Mouse (Mus musculus) brain, embryonic 14.5 days (tissue): ENCODE measurements around the gene Kcnk15. TPM values are rescaled to one million over a fixed set of nuclear protein-coding genes. Genes with fewer than 3 reads are reported as not detected.
A peak's percentile ranks its signal among the peaks of the same experiment; 100 is the strongest.

Experiments
- DNase-seq: peaks from one replicate; pipeline ENCODE4 v3.0.0-alpha.2; 2011; ENCODE audit warnings: low read depth
- CTCF ChIP-seq: fragments of 200-500 bp; IDR thresholded peaks from 2 replicates; pipeline ENCODE4 v1.5.1; 2012; ENCODE audit warnings: inconsistent platforms, mild to moderate bottlenecking, moderate library complexity, borderline replicate concordance; ENCODE audit not compliant: insufficient read depth, insufficient read length; ENCODE audit errors: extremely low read depth
- POLR2A ChIP-seq: fragments of 200-500 bp; IDR thresholded peaks from 2 replicates; pipeline ENCODE4 v1.6.1; 2012; ENCODE audit warnings: mild to moderate bottlenecking, inconsistent platforms, borderline replicate concordance; ENCODE audit not compliant: poor library complexity, insufficient read depth, insufficient read length, severe bottlenecking; ENCODE audit errors: extremely low read depth
- polyA plus RNA-seq: library from polyadenylated mRNA; depleted of rRNA; stranded (reverse); fragments of >200 nt; gene quantifications from 2 replicates; pipeline ENCODE4 v1.2.3, GENCODE M21; 2012; rRNA removed

Gene Kcnk15
- 0.03 and 0.08 TPM in 2 replicates for polyA plus RNA-seq

DNA sequence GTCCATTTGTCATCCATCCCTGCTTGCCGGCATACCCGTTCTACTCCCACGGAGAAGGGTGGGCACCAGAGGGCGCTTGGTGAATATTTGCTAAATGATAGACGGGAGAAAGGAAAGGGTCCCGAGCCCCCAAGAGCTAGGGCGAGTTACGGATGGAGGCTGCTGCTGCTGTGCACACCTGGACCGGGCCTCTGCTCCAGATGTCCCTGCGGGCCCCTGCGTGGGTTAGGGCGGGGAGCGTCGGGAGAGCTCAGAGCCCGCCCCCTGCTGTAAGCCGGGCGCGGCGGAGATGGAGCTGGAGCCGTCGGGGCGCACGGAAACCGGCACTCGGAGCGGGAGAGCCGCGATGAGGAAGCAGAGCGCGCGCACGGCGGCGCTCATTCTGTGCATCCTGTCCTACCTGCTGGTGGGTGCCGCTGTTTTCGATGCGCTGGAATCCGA, at the start of gene Kcnk15:
TSS of gene Kcnk15 (plus strand) at position 191 of the 441 bp plus-strand sequence.
- peak; percentile 68 for DNase-seq
- TF ChIP-seq CTCF (peak; percentile 56; the same call in 1 of the 2 replicates), POLR2A (no peak)

DNA sequence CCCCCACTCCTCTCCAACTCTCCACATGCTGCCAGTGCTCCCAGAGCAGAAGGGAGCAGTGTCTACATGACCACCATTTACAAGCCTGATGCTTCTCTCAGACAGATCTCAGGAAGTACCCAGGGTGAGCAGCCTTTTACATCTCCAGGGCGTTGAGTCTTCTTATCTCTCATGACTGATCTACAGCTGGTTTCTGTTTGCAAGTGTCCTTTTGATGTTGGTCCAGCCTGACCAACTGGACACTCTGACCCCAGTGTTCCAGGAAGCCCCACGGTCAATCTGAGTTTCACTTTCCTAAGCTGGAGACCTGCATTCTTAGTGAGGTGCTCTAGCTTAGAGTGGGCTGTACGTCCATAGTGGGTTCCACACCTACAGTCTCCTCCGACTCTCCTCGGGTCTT, 49.6 kb upstream of the Kcnk15 start:
- TF ChIP-seq POLR2A (no peak), CTCF (no peak)
- DNase-seq: no peak

DNA sequence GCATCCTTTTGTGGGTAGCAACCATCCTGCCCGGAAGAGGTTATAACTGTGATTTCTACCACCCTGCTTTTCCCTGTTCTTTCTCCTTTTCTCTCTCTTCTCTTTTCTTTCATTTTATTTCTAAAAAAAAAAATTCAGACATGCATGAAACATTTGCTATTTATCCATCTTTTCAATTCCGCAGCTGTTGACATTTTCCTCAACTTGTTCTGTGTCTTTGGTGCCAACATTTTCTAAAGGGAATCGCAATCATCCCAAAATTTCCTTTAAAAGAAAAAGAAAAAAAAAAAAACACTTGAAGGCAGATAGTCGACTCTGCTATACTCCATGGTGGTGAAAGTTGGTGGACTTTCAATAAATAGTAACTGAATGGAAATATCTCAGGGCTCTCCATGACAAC, 44.3 kb upstream of the Kcnk15 start:
- TF ChIP-seq CTCF (no peak), POLR2A (no peak)
- DNase-seq: no peak

DNA sequence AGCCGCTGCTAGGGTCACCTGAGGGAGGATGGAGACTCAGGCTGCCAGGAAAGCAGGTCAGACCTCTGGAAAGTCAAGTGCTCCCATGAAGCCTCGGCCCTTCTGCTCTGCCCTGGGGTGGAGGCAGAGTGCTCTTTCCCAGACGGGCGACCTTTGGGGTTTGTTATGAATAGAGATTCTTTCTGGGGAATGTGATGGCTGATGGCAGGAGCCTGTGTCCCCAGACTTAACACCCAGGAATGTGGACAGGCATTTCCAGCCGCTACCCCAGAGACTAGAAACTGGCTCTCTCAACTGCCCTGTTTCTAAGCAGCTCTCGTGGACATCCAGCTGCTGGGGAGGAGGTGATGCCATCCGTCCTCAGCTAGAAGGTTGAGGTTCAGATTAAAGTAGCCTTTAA, 43.7 kb upstream of the Kcnk15 start:
- TF ChIP-seq POLR2A: no peak
- no peak for TF ChIP-seq CTCF
- no peak for DNase-seq

DNA sequence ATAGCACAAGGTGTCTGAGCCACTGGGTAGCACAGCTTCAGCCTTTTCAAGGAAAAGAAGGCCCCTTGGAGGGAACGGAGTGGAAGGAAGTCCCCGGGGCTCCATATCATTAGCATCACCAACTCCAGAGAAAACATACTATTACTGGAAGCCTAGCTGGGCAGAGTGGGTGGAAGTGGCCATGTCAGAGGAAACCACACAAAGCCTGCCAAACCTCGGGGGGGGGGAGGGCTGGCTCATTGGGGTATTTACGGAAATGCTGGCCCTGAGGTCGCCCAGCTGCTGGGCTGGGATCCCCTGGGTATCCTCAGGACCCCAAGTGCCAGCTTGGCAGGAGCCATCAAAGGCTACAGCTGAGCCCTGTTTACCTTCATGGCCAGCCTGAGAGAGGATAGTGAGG, 40.4 kb upstream of the Kcnk15 start:
- TF ChIP-seq CTCF: no peak
- TF ChIP-seq POLR2A: no peak
- no peak for DNase-seq

DNA sequence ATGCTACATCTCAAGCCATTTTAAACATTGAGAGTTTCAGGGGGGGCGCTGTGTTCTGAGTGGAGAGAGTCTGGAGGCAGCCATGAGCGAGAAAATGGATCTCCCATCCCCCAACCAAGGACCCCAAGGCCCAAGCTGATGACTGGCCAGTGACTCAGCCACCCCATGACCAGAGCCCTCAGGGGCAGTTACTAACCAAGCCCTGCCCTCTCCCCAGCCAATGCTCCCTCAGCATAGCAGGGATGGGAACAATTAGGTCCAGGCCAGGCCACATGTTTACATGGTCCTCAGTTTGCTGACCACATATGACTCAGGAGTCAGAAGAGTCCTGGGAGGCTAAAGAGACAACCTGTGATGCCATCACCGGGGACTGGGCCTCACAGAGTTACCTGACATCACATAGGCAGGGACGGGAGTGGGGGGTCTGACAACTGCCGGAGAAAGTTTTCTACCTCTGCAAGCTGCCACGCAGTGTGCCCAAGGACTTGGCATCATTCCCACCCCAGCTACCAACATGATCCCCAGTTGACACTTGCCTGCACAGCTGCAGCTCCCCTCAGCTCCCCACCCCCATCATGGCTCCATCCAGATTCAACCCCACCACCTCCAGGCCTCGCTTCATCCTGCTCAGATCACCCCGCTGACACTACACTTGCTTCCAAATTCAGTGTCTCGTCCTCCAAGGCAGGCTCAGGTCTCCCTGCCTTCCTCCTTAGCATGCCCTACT, 38.5 kb upstream of the Kcnk15 start:
- DNase-seq: no peak
- no peak for TF ChIP-seq POLR2A
- TF ChIP-seq CTCF: no peak

DNA sequence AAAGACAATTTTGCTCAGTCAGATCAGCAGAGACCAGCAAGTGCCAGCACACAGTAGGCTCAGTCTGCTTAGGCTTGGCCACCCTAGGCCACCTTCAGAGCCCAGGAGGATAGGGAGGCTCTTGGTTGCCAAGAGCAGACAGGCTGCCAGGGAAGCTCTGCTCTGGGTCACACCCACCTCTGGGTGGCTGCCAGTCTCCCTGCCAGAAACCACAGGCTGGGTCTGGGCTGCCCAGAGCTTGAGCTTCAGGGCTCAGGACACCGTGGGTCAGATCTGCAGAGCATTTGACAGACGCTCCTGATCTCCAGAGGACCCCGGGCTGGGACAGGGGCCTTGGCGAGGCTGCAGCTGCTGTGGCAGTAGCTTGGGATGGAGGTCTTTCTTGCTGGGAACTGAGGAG, 32.8 kb upstream of the Kcnk15 start, which contains the start of gene Ccn5:
TSS of gene Ccn5 (plus strand) at position 255 of the 400 bp plus-strand sequence.
- DNase-seq: peak; percentile 30

DNA sequence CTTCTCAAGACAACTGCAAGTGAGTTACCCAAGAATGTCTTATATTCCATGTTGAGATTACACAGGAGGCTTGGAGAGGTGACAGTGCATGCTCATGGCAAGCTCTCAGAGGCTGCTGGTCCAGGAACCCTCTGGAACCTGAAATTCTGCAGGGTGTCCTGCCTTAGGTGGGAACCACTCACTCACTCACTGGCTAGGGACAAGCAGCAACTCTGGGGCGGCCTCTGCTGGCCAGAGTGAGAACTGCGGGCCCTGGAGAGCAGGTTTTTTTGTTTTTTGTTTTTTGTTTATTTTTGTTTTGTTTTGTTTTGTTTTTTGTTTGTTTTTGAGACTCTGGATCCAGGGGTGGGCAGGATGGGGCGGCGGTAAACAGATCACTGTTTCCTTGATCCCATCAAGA, 30.2 kb upstream of the Kcnk15 start:
- TF ChIP-seq POLR2A (no peak), CTCF (peak; percentile 92)
- DNase-seq: peak; percentile 46

More for the DNA sequence above, 32.8 kb upstream of the Kcnk15 start, which contains the start of gene Ccn5:
- TF ChIP-seq CTCF (no peak), POLR2A (no peak)

DNA sequence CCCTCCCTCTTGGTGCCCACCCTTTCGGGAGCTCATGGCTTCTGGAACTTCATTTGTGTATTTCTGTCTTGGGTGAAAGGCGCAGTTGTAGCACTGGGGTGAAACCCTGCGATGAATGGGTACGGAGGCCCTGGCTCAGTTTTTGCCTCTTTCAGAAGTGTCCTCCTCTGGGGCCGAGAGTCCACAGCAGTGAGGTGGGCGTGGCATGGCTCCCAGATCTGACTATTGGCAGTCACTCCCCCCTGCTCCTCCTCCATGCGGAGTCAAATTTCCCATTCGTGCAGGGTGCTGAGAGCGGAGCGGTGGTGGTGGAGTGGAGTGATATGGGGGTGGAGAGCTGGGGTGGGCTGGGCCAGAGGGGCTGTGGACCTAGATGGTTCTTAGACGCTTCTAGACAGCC, 29.7 kb upstream of the Kcnk15 start:
- TF ChIP-seq CTCF (no peak), POLR2A (no peak)
- DNase-seq: peak; percentile 33

DNA sequence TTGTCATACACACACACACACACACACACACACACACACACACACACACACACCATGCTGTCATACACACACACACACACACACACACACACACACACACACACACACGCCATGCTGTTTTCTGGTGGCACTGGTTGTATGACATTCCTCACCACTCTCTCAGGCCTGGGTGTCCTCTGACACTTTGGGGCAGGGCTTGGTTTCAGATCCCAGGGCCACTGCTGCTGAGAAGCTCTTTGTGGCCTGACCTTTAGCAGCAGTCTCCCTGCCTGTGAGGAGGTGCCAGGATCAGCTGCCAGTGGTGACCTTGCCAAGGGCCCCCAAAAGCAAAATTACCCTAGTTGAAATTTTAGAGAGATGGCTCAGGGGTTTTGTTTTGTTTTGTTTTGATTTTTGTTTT, 27.6 kb upstream of the Kcnk15 start:
- DNase-seq: no peak
- TF ChIP-seq CTCF (no peak), POLR2A (no peak)

DNA sequence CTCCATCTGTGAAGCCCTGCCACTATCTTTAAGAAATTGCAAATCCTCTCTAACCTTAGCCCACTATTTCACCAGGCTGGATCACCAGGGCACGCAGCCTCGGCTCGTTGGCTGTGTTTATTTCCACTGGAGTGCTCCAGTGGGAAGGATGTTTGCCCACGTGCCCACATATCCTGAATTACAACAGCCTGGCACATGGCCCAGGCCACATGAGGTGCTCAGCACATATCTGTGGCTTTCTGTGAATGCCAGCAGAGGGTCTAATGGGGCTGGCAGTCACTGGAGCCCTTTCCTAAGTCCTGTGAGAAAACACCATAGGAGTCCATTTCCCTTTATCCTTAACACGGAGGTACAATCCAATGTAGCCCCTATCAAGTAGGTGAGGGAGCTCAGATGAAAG, 27.0 kb upstream of the Kcnk15 start:
- TF ChIP-seq CTCF (no peak), POLR2A (no peak)
- DNase-seq: peak; percentile 2

DNA sequence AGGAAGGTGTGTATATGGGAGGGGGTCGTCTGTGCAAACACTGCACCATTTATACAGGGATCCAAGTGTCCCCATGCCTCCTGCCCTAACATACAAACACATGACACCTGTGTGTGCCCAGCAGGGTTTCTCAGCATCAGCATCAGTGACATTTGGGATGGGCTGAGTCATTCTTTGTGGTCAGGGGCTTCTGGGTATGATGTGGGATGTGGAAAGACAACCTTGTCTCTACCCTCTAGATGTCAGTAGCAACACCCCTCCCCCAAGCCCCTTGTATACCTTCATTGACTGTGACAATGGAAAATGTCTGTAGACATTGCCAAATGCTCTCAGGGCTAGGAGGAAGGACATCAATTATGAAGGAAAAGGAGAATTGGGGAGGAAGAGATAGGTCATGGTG, 22.3 kb upstream of the Kcnk15 start:
- DNase-seq: no peak
- TF ChIP-seq POLR2A: no peak
- TF ChIP-seq CTCF: no peak

DNA sequence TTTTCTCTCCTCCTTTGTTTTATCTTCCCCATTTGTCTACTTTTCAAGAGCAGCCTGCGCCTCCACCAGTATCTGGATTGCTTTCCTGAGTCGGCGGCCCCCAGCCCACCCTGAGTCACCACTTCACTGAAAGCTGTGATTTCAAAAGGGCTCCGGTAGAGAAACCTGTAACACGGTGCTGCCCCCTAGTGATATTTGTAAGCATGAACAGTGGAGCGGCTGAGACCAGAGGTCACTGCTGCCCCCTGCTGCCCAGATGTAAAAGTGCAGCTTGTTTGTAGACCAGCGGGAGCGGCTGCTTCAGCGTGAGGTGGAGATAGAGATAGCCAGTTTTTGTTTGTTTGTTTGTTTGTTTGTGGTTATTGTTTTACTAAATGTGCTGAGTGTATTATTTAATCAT, 15.4 kb upstream of the Kcnk15 start:
- TF ChIP-seq POLR2A (no peak), CTCF (peak; percentile 98)
- peak; percentile 87 for DNase-seq
